Mouse (Mus musculus) stomach, embryonic 14.5 days (tissue): ENCODE measurements at regions not wholly inside any gene's neighbourhood (a gene's known extent, or its start where the extent isn't known, plus 50 kb on each side); places are given as distances from the start of the nearest gene placed in this dataset.
"Not testable (repeated sequence)": the region's sequence is repeated elsewhere in the genome, so short reads cannot be mapped to it uniquely, and the experiment has no call there.

Source experiments
- ATAC-seq: fragments of 200-750 bp; cut with Nextera tagmentation; 2 replicates; pipeline ENCODE4 v1.8.0; 2017; ENCODE audit warnings: low read depth, moderate TSS enrichment; ENCODE audit not compliant: insufficient number of reproducible peaks, insufficient read depth, low FRiP score
- H3K27ac ChIP-seq: fragments of 300-500 bp; sonication (generic); 2 replicates; pipeline ENCODE4 v1.5.1; 2014; ENCODE audit warnings: mild to moderate bottlenecking, low read length, moderate library complexity, mixed read lengths
- H3K27me3 ChIP-seq: fragments of 300-500 bp; sonication (generic); 2 replicates; pipeline ENCODE4 v1.6.1; 2014; ENCODE audit warnings: low read length, control low read depth, mixed read lengths; ENCODE audit not compliant: control insufficient read depth, insufficient read depth
- H3K36me3 ChIP-seq: fragments of 300-500 bp; sonication (generic); 2 replicates; pipeline ENCODE4 v1.6.1; 2014; ENCODE audit warnings: mild to moderate bottlenecking, control low read depth, low read length, moderate library complexity, mixed read lengths; ENCODE audit not compliant: control insufficient read depth, insufficient read depth
- H3K4me1 ChIP-seq: fragments of 300-500 bp; sonication (generic); 2 replicates; pipeline ENCODE4 v1.6.1; 2014; ENCODE audit warnings: low read length, control low read depth, mixed read lengths; ENCODE audit not compliant: control insufficient read depth, insufficient read depth
- H3K4me2 ChIP-seq: fragments of 300-500 bp; sonication (generic); replicated peaks from 2 replicates; pipeline ENCODE4 v1.6.1; 2014; ENCODE audit warnings: low read depth, low read length, control low read depth
- H3K4me3 ChIP-seq: fragments of 300-500 bp; sonication (generic); 2 replicates; pipeline ENCODE4 v1.5.1; 2014; ENCODE audit warnings: low read depth, low read length, control low read depth
- H3K9ac ChIP-seq: fragments of 300-500 bp; sonication (generic); replicated peaks from 2 replicates; pipeline ENCODE4 v1.6.1; 2014; ENCODE audit warnings: low read depth, mild to moderate bottlenecking, control low read depth, low read length, moderate library complexity, mixed read lengths
- H3K9me3 ChIP-seq: fragments of 300-500 bp; sonication (generic); 2 replicates; pipeline ENCODE4 v1.6.1; 2016; ENCODE audit warnings: low read depth, low read length, control low read depth; ENCODE audit not compliant: control insufficient read depth
- WGBS: fragments of 180-500 bp; shearing (Covaris S2); extraction: QIAGEN DNeasy Blood & Tissue Kit; methylation state at CpG from one replicate; pipeline ENCODE4 v1.1.7; 2014; 5-methylcytosine and 5-hydroxymethylcytosine counted together

GRCm38 (mm10) chr19:49361116-49361515 lies 1155.3 kb downstream of the Sorcs3 start:
- not testable (repeated sequence) for H3K27me3 ChIP-seq, H3K36me3 ChIP-seq, H3K9ac ChIP-seq, H3K4me2 ChIP-seq, H3K27ac ChIP-seq, H3K4me3 ChIP-seq, H3K9me3 ChIP-seq, ATAC-seq, H3K4me1 ChIP-seq
- WGBS, result 81% methylated on average over 10 of the region's 11 CpGs

- Histone ChIP-seq H3K27me3 (no peaks in the 10 kb centered on the region), H3K4me2 (no peak overlapping the region), H3K4me1 (no peaks in the 10 kb centered on the region), H3K9ac (no peak overlapping the region), H3K9me3 (no peaks in the 10 kb centered on the region), H3K36me3 (no peaks in the 10 kb centered on the region), H3K4me3 (no peak overlapping the region), H3K27ac (no peak overlapping the region)
- 45% methylated on average over 1 of the region's 1 CpGs for WGBS
- no peak for ATAC-seq
These were observed 1167.1 kb downstream of the Sorcs3 start for GRCm38 (mm10) chr19:49372921-49373320.

GRCm38 (mm10) chr19:49374295-49374694 lies 1168.5 kb downstream of the Sorcs3 start:
- Histone ChIP-seq H3K27me3 (no peaks in the 10 kb centered on the region), H3K9me3 (no peaks in the 10 kb centered on the region), H3K4me2 (no peak overlapping the region), H3K36me3 (no peaks in the 10 kb centered on the region), H3K4me1 (no peaks in the 10 kb centered on the region), H3K4me3 (no peak overlapping the region), H3K9ac (no peak overlapping the region), H3K27ac (no peak overlapping the region)
- 91% methylated on average over 2 of the region's 2 CpGs for WGBS
- ATAC-seq, result no peak

- no peak overlapping the region for H3K9ac ChIP-seq
- no peaks in the 10 kb centered on the region for H3K36me3 ChIP-seq
- H3K4me1 ChIP-seq, result no peaks in the 10 kb centered on the region
- no peak overlapping the region for H3K4me3 ChIP-seq
- no peak for ATAC-seq
- H3K27me3 ChIP-seq, result no peaks in the 10 kb centered on the region
- no peak overlapping the region for H3K27ac ChIP-seq
- no peaks in the 10 kb centered on the region for H3K9me3 ChIP-seq
- H3K4me2 ChIP-seq, result no peak overlapping the region
- 92% methylated on average over 3 of the region's 3 CpGs for WGBS
These were observed 1169.1 kb downstream of the Sorcs3 start for GRCm38 (mm10) chr19:49374926-49375325.

- no peak; the same call in 1 of the 2 replicates for ATAC-seq
- H3K36me3 ChIP-seq, result no peaks in the 10 kb centered on the region
- H3K4me2 ChIP-seq, result no peak overlapping the region
- 40% methylated on average over 1 of the region's 1 CpGs for WGBS
- H3K9me3 ChIP-seq, result no peaks in the 10 kb centered on the region
- 0 out of 2 replicates have a peak overlapping the region, but pooled peaks have one; percentile 16 for H3K27ac ChIP-seq
- H3K4me1 ChIP-seq, result no peaks in the 10 kb centered on the region
- no peak overlapping the region for H3K4me3 ChIP-seq
- no peak overlapping the region for H3K9ac ChIP-seq
- no peaks in the 10 kb centered on the region for H3K27me3 ChIP-seq
These were observed 1170.2 kb downstream of the Sorcs3 start for GRCm38 (mm10) chr19:49375754-49376619.

- Histone ChIP-seq H3K4me2 (no peak overlapping the region), H3K4me1 (no peaks in the 10 kb centered on the region), H3K9me3 (no peaks in the 10 kb centered on the region), H3K36me3 (no peaks in the 10 kb centered on the region), H3K9ac (no peak overlapping the region), H3K4me3 (no peak overlapping the region), H3K27ac (no peak overlapping the region), H3K27me3 (no peaks in the 10 kb centered on the region)
- ATAC-seq, result no peak
- WGBS, result 66% methylated on average over 3 of the region's 3 CpGs
These were observed 1173.8 kb downstream of the Sorcs3 start for GRCm38 (mm10) chr19:49379646-49380045.

GRCm38 (mm10) chr19:49396257-49396656 lies 1190.4 kb downstream of the Sorcs3 start:
- H3K4me2 ChIP-seq, result no peak overlapping the region
- H3K4me1 ChIP-seq, result no peaks in the 10 kb centered on the region
- H3K4me3 ChIP-seq, result no peak overlapping the region
- no peaks in the 10 kb centered on the region for H3K27me3 ChIP-seq
- WGBS, result 76% methylated on average over 2 of the region's 2 CpGs
- no peak overlapping the region for H3K27ac ChIP-seq
- no peaks in the 10 kb centered on the region for H3K9me3 ChIP-seq
- ATAC-seq, result no peak
- no peak overlapping the region for H3K9ac ChIP-seq
- H3K36me3 ChIP-seq, result no peaks in the 10 kb centered on the region

- no peaks in the 10 kb centered on the region for H3K9me3 ChIP-seq
- no peak overlapping the region for H3K27ac ChIP-seq
- no peak for ATAC-seq
- H3K27me3 ChIP-seq, result no peaks in the 10 kb centered on the region
- no peaks in the 10 kb centered on the region for H3K4me1 ChIP-seq
- no peak overlapping the region for H3K4me2 ChIP-seq
- H3K36me3 ChIP-seq, result no peaks in the 10 kb centered on the region
- WGBS, result 67% methylated on average over 2 of the region's 2 CpGs
- H3K4me3 ChIP-seq, result no peak overlapping the region
- H3K9ac ChIP-seq, result no peak overlapping the region
These were observed 1209.5 kb downstream of the Sorcs3 start for GRCm38 (mm10) chr19:49415326-49415725.
